Mouse (Mus musculus): Measurements from ENCODE around the gene Msh2. TPM values are rescaled to one million over a fixed set of nuclear protein-coding genes. Genes with fewer than 3 reads are reported as not detected.
"Not testable (repeated sequence)": the region's sequence is repeated elsewhere in the genome, so short reads cannot be mapped to it uniquely, and the experiment has no call there.

The Msh2 gene
- polyA plus RNA-seq (2015; fragmentation: Nextera tagmentation; extraction: Ambion mirVana), result 31.8 and 39.2 TPM in 2 replicates

DNA sequence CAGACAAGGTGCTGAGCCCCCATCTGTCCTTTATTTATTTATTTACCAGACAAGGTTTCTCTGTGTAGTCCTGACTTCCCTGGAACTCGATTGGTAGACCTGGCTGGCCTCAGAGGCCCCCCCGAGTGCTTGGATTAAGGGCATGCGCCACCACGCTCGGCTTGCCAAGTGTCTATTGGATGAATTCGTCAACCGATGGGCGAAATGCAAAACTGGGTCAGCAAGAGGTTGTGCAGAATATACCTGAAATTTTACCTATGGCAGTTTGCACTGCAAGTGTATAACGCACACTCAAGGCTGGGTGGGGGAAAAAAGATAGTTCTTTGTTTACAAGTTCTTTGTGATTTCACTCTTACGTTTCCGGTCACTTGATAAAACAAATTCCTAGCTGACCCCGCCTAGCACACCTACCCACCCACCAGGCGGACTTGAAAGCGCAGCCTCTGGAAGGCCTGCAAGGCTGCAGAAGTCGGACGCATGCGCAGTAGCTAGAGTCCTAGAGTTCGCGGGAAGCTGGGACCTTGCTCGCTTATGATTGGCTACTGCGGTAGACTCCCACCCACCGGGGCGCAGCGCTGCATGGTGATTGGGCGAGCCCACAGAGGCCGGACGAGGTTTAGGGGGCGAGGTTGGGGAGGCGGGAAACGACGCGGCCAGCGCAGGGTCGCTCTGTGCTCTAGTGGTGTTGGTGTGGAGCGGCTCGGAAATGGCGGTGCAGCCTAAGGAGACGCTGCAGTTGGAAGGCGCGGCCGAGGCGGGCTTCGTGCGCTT is at the start of gene Msh2:
TSS of gene Msh2 (plus strand) at position 441 of the 771 bp plus-strand sequence.
- peak within 1 kb of the TSS; percentile 86 for H3K27ac ChIP-seq
- H3K9me3 ChIP-seq (replicated peaks), result no peaks in the 10 kb centered on the region
- H3K4me2 ChIP-seq, result peak within 1 kb of the TSS; percentile 91
- peak within 1 kb of the TSS; percentile 86 for H3K9ac ChIP-seq
- peak; percentile 99 for ATAC-seq (replicated peaks; ENCODE audit: insufficient number of reproducible peaks, insufficient read depth, low FRiP score, low read depth)
- under 1% methylated on average over 44 of the region's 44 CpGs for WGBS
- H3K36me3 ChIP-seq, result no peaks in the 10 kb centered on the region
- no peaks in the 10 kb centered on the region for H3K27me3 ChIP-seq
- peaks cover 21% of the 10 kb centered on the region for H3K4me1 ChIP-seq (replicated peaks)
- peak within 1 kb of the TSS; percentile 97 for H3K4me3 ChIP-seq

DNA sequence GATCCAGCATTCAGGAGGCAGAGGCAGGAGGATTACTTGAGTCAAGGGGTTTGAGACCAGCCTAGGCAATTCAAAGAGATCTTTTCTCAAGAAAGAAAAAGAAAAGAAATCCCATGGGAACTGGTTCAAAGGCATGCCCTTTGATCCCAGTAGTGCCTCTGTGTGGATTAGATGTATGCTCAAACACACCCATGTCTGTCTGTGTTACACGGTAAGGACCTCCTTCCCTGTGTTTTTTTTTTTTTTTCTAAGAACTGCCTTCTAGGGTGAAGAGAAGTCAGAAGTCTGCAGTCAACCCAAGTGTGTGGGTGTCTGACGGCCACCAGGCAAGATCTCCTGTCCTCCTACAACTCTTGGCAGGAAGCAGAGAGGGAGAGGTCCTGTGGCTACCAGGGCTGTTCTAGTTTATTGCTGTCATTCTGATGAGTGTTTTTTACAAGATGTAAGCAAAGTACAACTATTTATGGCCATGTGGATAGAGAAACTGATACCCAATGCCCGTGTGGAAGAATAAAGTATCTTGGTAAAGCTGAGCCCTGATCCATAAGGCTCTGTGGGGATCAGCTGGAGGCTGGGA is 46.5 kb upstream of the Msh2 start:
- H3K36me3 ChIP-seq, result no peaks in the 10 kb centered on the region
- 62% methylated on average over 3 of the region's 3 CpGs for WGBS
- no peaks in the 10 kb centered on the region for H3K9me3 ChIP-seq (replicated peaks)
- no peak overlapping the region for H3K9ac ChIP-seq
- no peak overlapping the region for H3K4me3 ChIP-seq
- no peak overlapping the region for H3K27ac ChIP-seq
- H3K4me2 ChIP-seq, result no peak overlapping the region
- no peaks in the 10 kb centered on the region for H3K27me3 ChIP-seq
- ATAC-seq (replicated peaks; ENCODE audit: insufficient number of reproducible peaks, insufficient read depth, low FRiP score, low read depth), result no peak
- no peaks in the 10 kb centered on the region for H3K4me1 ChIP-seq (replicated peaks)

DNA sequence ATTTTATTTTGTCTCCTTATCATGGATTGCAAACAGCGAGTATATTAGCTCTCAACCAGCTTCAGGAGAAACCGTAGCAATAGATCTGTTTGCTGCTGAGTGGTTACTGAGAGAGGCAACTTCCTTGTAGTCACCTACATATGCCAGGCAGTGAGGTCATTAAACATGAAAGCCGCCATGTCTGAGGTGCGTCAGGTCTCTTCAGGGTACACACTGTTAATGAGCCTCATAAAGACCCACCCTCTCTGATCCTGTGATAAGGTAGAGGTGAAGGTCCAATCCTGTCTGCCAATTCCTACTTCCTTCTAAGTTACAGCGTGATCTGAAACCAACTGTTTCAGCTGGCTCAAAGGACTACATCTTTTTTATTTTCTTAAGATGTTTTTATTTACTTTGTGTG is 44.0 kb upstream of the Msh2 start:
- ATAC-seq (replicated peaks; ENCODE audit: insufficient number of reproducible peaks, insufficient read depth, low FRiP score, low read depth), result no peak
- Histone ChIP-seq H3K9me3 (replicated peaks) (no peaks in the 10 kb centered on the region), H3K4me1 (replicated peaks) (no peaks in the 10 kb centered on the region), H3K4me2 (no peak overlapping the region), H3K27me3 (peaks cover 7% of the 10 kb centered on the region; the same call in 1 of the 2 replicates), H3K9ac (no peak overlapping the region), H3K4me3 (no peak overlapping the region), H3K27ac (no peak overlapping the region), H3K36me3 (no peaks in the 10 kb centered on the region)
- WGBS, result 87% methylated on average over 5 of the region's 5 CpGs

DNA sequence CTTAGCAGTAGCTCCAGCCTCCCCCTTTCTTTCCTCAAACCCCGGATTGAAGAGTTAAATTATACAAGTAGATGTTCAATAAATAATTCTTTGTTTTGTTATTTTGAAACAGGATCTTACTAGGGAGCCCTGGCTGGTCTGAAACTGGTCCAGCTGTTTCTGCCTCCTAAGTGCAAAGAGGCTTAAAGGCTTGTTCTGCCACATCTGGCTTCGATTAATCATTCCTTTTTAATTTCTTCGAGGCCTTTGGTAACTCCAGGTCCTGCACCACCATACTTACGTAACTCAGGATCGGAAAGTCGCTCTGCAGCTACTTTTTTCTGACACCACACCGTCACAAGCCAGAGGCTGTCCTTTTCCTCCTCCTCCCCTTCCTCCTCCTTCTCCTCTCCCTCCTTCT is 43.4 kb upstream of the Msh2 start:
- no peak for ATAC-seq (replicated peaks; ENCODE audit: insufficient number of reproducible peaks, insufficient read depth, low FRiP score, low read depth)
- Histone ChIP-seq H3K9me3 (replicated peaks) (no peaks in the 10 kb centered on the region), H3K4me3 (no peak overlapping the region), H3K27me3 (peaks cover 7% of the 10 kb centered on the region; the same call in 1 of the 2 replicates), H3K9ac (no peak overlapping the region), H3K4me2 (no peak overlapping the region), H3K27ac (no peak overlapping the region), H3K4me1 (replicated peaks) (no peaks in the 10 kb centered on the region), H3K36me3 (no peaks in the 10 kb centered on the region)
- 71% methylated on average over 7 of the region's 7 CpGs for WGBS

DNA sequence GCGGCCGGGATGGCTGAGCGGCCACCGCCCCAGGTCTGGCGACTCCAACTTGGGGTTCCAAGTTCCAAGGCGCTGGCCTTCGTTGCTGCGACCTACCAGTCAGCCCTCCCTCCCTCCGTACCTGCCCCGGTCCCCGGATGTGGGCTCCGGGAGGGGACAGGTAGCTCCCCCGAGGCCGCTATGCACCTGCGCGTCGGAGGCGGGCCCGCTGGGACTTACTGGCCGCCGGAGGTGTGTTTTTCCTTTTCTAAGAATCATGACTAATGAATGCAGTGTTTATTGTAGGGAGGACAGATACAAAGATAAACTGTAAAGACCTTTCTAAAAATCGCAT is 35.1 kb upstream of the Msh2 start:
- peak overlapping the region; percentile 40 for H3K9ac ChIP-seq
- WGBS, result 7% methylated on average over 22 of the region's 22 CpGs
- H3K9me3 ChIP-seq (replicated peaks), result no peaks in the 10 kb centered on the region

DNA sequence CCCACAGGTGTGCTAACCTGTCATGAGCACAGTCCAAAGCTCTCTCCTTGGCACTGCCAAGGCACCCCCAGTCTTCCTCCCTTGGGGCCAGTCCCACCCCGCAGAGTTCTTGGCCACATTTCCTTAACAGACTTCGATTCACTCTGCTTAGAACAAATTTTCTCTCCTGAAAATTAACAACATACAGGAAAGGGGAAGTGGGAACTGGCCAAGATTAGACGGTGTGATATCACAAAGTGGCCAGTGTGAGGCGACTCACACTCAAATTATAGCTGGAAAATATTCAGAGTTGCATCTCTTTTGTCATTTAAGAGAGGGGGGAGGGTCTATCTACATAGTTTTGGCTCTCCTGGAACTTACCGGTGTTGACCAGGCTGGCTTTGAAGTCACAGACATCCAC is 32.9 kb upstream of the Msh2 start:
- WGBS, result 62% methylated on average over 5 of the region's 5 CpGs
- Histone ChIP-seq H3K4me2 (no peak overlapping the region), H3K9me3 (replicated peaks) (no peaks in the 10 kb centered on the region), H3K27ac (no peak overlapping the region), H3K27me3 (peaks cover 41% of the 10 kb centered on the region), H3K36me3 (no peaks in the 10 kb centered on the region), H3K9ac (no peak overlapping the region), H3K4me1 (replicated peaks) (peaks cover 16% of the 10 kb centered on the region), H3K4me3 (no peak overlapping the region)
- ATAC-seq (replicated peaks; ENCODE audit: insufficient number of reproducible peaks, insufficient read depth, low FRiP score, low read depth), result no peak

More for the DNA sequence above, 35.1 kb upstream of the Msh2 start:
- ATAC-seq (replicated peaks; ENCODE audit: insufficient number of reproducible peaks, insufficient read depth, low FRiP score, low read depth), result no peak
- Histone ChIP-seq H3K27me3 (peaks cover 49% of the 10 kb centered on the region), H3K27ac (no peak overlapping the region), H3K4me1 (replicated peaks) (peaks cover 16% of the 10 kb centered on the region), H3K4me3 (peak overlapping the region; percentile 60), H3K4me2 (peak overlapping the region; percentile 95), H3K36me3 (no peaks in the 10 kb centered on the region)

DNA sequence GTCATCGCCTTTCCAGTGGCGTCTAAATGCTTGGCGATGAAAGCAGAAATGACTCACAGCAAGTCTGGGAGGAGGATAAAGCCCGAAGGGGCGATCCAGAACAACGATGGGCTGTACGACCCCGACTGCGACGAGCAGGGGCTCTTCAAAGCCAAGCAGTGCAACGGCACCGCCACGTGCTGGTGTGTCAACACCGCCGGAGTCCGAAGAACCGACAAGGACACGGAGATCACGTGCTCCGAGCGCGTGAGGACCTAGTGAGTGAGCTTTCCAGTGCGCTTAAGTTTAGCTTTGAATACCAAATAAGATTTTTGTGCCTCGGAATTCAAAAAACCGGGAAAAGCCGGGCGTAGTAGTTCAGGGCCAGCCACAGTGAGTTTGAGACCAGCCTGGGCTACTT is 31.9 kb upstream of the Msh2 start:
- Histone ChIP-seq H3K4me1 (replicated peaks) (peaks cover 16% of the 10 kb centered on the region), H3K9ac (no peak overlapping the region), H3K27me3 (peaks cover 32% of the 10 kb centered on the region), H3K36me3 (no peaks in the 10 kb centered on the region), H3K9me3 (replicated peaks) (no peaks in the 10 kb centered on the region), H3K27ac (no peak overlapping the region), H3K4me3 (no peak overlapping the region), H3K4me2 (no peak overlapping the region)
- ATAC-seq (replicated peaks; ENCODE audit: insufficient number of reproducible peaks, insufficient read depth, low FRiP score, low read depth), result no peak
- 75% methylated on average over 27 of the region's 27 CpGs for WGBS

DNA sequence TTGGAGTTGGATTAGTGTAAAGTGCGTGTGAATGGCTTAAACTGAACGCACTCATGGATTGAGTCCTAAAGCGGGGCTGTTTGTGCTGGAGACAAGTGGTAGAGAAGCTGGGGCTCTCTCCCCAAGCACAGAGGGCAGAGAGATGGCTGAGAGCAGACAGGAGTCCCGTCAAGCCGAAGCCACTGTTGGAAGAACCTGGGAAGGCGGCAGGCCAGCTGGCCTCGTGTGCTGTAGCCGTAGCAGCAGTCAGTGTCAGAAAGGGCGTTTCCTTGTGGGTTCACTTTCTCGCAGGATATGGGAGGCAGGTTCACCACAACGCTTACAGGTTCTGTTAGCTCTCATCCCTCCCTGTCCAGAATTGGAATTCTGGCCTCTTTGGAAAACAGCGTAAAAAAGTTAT is 31.1 kb upstream of the Msh2 start:
- 83% methylated on average over 12 of the region's 12 CpGs for WGBS
- ATAC-seq (replicated peaks; ENCODE audit: insufficient number of reproducible peaks, insufficient read depth, low FRiP score, low read depth), result no peak
- no peaks in the 10 kb centered on the region for H3K9me3 ChIP-seq (replicated peaks)
- H3K4me3 ChIP-seq, result no peak overlapping the region
- H3K4me2 ChIP-seq, result no peak overlapping the region
- H3K27ac ChIP-seq, result no peak overlapping the region
- H3K36me3 ChIP-seq, result no peaks in the 10 kb centered on the region
- no peak overlapping the region for H3K9ac ChIP-seq
- peaks cover 10% of the 10 kb centered on the region for H3K4me1 ChIP-seq (replicated peaks)
- peaks cover 25% of the 10 kb centered on the region for H3K27me3 ChIP-seq

DNA sequence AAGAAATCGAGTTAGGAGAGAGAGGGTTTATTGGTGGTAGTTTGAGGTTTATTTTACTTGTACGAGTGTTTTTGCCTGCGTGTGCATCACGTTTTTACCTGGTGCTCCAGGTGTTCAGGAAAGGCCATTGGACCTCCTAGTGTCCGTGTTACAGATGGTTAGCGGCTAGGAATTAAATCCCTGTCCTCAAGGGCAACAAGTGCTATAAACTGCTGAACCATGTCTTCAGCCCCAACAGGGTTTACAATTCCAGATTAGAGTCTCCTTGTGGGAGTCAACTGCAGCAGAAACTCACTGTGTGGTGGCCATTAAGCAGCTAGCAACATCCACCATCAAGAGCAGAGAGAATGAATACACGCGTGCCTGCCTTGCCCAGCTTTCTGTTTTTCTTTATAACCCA is 29.4 kb upstream of the Msh2 start:
- Histone ChIP-seq H3K4me3 (no peak overlapping the region), H3K27ac (no peak overlapping the region), H3K9ac (no peak overlapping the region), H3K4me2 (no peak overlapping the region), H3K4me1 (replicated peaks) (no peaks in the 10 kb centered on the region), H3K36me3 (no peaks in the 10 kb centered on the region), H3K27me3 (peaks cover 8% of the 10 kb centered on the region), H3K9me3 (replicated peaks) (no peaks in the 10 kb centered on the region)
- no peak for ATAC-seq (replicated peaks; ENCODE audit: insufficient number of reproducible peaks, insufficient read depth, low FRiP score, low read depth)
- WGBS, result 88% methylated on average over 8 of the region's 8 CpGs

DNA sequence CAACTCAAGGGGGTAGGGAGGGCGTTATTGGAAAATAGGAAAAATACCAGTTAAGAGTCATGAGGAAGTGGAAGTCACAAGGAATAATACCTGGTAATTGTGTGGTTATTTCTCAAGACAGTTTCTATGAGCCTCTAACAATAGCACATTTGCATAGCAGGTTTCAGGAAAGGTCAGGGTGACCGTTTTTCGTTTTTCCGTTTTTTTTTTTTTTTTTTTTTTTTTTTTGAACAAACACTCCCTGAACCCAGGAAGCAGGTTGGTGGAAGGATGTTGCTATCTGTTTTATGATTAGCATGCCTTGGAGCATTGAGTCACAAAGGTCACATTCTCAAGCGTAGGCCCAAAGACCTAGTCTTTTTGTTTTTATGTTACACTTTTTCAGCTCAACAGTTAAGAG is 16.5 kb upstream of the Msh2 start:
- WGBS, result 84% methylated on average over 5 of the region's 5 CpGs
- not testable (repeated sequence) for H3K9me3 ChIP-seq (replicated peaks); H3K27me3 ChIP-seq

DNA sequence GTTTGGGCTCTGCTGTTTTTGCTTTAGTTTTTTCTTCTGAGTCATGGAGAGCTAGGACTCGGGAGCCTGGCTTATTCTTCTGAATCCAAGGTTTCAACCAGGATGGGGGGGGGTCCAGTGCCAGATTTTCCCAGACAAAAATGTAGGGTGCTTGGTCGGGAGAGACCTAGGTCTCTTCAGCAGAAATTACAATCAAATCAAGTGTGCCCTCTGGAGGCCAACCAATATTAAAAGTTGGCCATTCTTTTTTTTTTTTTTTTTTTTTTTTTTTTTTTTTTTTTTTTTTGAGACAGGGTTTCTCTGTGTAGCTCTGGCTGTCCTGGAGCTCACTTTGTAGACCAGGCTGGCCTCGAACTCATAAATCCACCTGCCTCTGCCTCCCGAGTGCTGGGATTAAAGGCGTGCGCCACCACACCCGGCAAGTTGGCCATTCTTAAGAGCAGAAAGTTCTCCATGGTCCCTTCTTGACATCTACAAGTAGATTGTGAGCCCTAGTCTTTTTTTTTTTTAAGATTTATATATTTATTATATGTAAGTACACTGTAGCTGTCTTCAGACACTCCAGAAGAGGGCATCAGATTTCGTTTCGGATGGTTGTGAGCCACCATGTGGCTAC is 10.1 kb upstream of the Msh2 start:
- not testable (repeated sequence) for H3K27me3 ChIP-seq; H3K9me3 ChIP-seq (replicated peaks); H3K9ac ChIP-seq; H3K4me1 ChIP-seq (replicated peaks); H3K4me3 ChIP-seq; H3K4me2 ChIP-seq; H3K27ac ChIP-seq; ATAC-seq (replicated peaks; ENCODE audit: insufficient number of reproducible peaks, insufficient read depth, low FRiP score, low read depth); H3K36me3 ChIP-seq
- WGBS, result 85% methylated on average over 9 of the region's 9 CpGs

More for the DNA sequence above, 16.5 kb upstream of the Msh2 start:
- not testable (repeated sequence) for H3K27ac ChIP-seq; H3K9ac ChIP-seq; ATAC-seq (replicated peaks; ENCODE audit: insufficient number of reproducible peaks, insufficient read depth, low FRiP score, low read depth); H3K4me3 ChIP-seq; H3K4me1 ChIP-seq (replicated peaks); H3K36me3 ChIP-seq; H3K4me2 ChIP-seq

DNA sequence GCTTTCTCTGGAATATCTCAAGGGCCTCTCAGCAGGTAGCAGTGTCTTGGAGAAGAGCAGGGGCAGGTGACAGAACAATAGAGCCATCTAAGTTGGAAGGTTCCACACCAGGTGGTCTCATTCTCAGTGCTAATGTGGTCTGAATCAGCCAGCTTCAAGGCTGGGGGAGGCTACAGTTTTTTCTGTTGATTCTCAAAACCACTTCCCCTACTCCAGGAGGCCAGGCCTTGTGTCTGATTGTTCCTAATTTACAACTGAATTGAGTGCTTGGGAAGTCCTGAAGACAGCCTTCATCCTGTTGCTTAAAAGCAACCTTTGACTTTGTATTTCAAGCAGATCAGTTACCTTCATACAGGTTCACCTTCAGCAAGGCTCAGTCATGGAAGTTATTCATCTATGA is 7.9 kb upstream of the Msh2 start:
- Histone ChIP-seq H3K4me3 (no peak overlapping the region), H3K27me3 (no peaks in the 10 kb centered on the region), H3K4me2 (no peak overlapping the region), H3K36me3 (no peaks in the 10 kb centered on the region), H3K4me1 (replicated peaks) (no peaks in the 10 kb centered on the region), H3K9ac (no peak overlapping the region), H3K27ac (no peak overlapping the region), H3K9me3 (replicated peaks) (no peaks in the 10 kb centered on the region)
- ATAC-seq (replicated peaks; ENCODE audit: insufficient number of reproducible peaks, insufficient read depth, low FRiP score, low read depth), result no peak

Measured in heart, embryonic 15.5 days (tissue).